Mouse (Mus musculus) liver, embryonic 13.5 days (tissue): ENCODE results near the gene Awat1. TPM values are rescaled to one million over a fixed set of nuclear protein-coding genes. Genes with fewer than 3 reads are reported as not detected.
A peak's percentile ranks its signal among the peaks of the same experiment; 100 is the strongest.

Experiments used
- ATAC-seq: fragments of 200-750 bp; cut with Nextera tagmentation; 2 replicates; pipeline ENCODE4 v1.8.0; 2017; ENCODE audit warnings: low read depth, mild to moderate bottlenecking, moderate number of reproducible peaks, moderate library complexity
- DNase-seq: peaks from one replicate; pipeline ENCODE4 v3.0.0; 2022
- H3K27ac ChIP-seq: fragments of 300-500 bp; sonication (generic); 2 replicates; pipeline ENCODE4 v1.5.1; 2015; ENCODE audit warnings: moderate library complexity, mild to moderate bottlenecking, inconsistent platforms
- H3K27me3 ChIP-seq: fragments of 300-500 bp; sonication (generic); 2 replicates; pipeline ENCODE4 v1.6.1; 2015; ENCODE audit warnings: mild to moderate bottlenecking, inconsistent platforms
- H3K36me3 ChIP-seq: fragments of 300-500 bp; sonication (generic); 2 replicates; pipeline ENCODE4 v1.6.1; 2015; ENCODE audit warnings: mild to moderate bottlenecking, inconsistent platforms
- H3K4me1 ChIP-seq: fragments of 300-500 bp; sonication (generic); replicated peaks from 2 replicates; pipeline ENCODE4 v1.6.1; 2015; ENCODE audit warnings: inconsistent platforms
- H3K4me2 ChIP-seq: fragments of 300-500 bp; sonication (generic); 2 replicates; pipeline ENCODE4 v1.6.1; 2015; ENCODE audit warnings: inconsistent platforms, mild to moderate bottlenecking, moderate library complexity
- H3K4me3 ChIP-seq: fragments of 300-500 bp; sonication (generic); replicated peaks from 2 replicates; pipeline ENCODE4 v1.5.1; 2015; ENCODE audit warnings: mild to moderate bottlenecking, inconsistent platforms
- H3K9ac ChIP-seq: fragments of 300-500 bp; sonication (generic); 2 replicates; pipeline ENCODE4 v1.6.1; 2015; ENCODE audit warnings: mild to moderate bottlenecking, inconsistent platforms
- H3K9me3 ChIP-seq: fragments of 300-500 bp; sonication (generic); replicated peaks from 2 replicates; pipeline ENCODE4 v1.6.1; 2016; ENCODE audit warnings: inconsistent platforms
- WGBS: fragments of 180-500 bp; shearing (Covaris S2); methylation state at CpG from one replicate; pipeline ENCODE4 v1.1.7; 2015; ENCODE audit not compliant: insufficient replicate concordance; 5-methylcytosine and 5-hydroxymethylcytosine counted together
- polyA plus RNA-seq: library from polyadenylated mRNA; unstranded; fragments of >200 nt; fragmentation: Nextera tagmentation; extraction: Ambion mirVana; gene quantifications from 2 replicates; pipeline ENCODE4 v1.2.1, GENCODE M21; 2015

Gene Awat1
- not detected in 2 replicates for polyA plus RNA-seq

DNA sequence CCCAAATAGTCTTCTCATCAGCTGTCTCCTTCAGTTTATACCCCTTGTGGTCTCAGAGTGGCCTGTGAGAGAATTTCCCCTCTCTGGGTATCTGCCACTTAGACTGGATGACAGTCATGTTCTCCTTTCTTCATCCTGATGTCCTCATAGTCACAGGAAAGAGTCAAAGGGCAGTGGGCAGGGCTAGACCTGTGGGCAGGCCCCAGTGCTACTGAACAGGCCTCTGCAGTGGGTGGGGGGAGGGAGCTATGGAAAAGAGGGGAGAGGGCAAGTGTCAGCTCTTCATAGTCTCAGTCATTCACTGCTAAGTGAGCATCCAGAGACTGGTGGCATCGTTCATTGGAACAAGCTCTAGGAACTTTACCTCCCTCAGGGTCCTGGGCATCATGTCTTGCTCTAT lies at the start of gene Awat1:
Gene Awat1 (plus strand): TSS at position 301 of the 400 bp plus-strand sequence.
- Histone ChIP-seq H3K27ac (no peak within 1 kb of the TSS), H3K9ac (no peak within 1 kb of the TSS), H3K36me3 (no peaks in the 10 kb centered on the region), H3K4me3 (no peak within 1 kb of the TSS), H3K4me2 (no peak within 1 kb of the TSS), H3K4me1 (no peaks in the 10 kb centered on the region), H3K9me3 (no peaks in the 10 kb centered on the region), H3K27me3 (peaks cover 2% of the 10 kb centered on the region; the same call in 1 of the 2 replicates)
- no peak for ATAC-seq
- 60% methylated on average over 1 of the region's 1 CpGs for WGBS
- DNase-seq = no peak

- H3K9me3 ChIP-seq = no peaks in the 10 kb centered on the region
- H3K9ac ChIP-seq = no peak within 1 kb of the TSS
- DNase-seq (no peak), ATAC-seq (no peak)
- H3K4me3 ChIP-seq = no peak within 1 kb of the TSS
- no peaks in the 10 kb centered on the region for H3K4me1 ChIP-seq
- no peak within 1 kb of the TSS for H3K27ac ChIP-seq
- no peaks in the 10 kb centered on the region for H3K36me3 ChIP-seq
- WGBS = 70% methylated on average over 4 of the region's 4 CpGs
- no peak within 1 kb of the TSS for H3K4me2 ChIP-seq
- no peaks in the 10 kb centered on the region for H3K27me3 ChIP-seq
Observed at GRCm38 (mm10) chrX:100524471-100524870, 47.6 kb upstream of the Awat1 start, which contains the start of gene Dgat2l6. Gene Dgat2l6, plus strand, starts transcription at chrX:100524838.

GRCm38 (mm10) chrX:100556026-100556425 lies 16.0 kb upstream of the Awat1 start:
- ATAC-seq (no peak), DNase-seq (no peak)
- H3K36me3 ChIP-seq = no peaks in the 10 kb centered on the region
- no peak overlapping the region for H3K9ac ChIP-seq
- no peaks in the 10 kb centered on the region for H3K27me3 ChIP-seq
- no peaks in the 10 kb centered on the region for H3K4me1 ChIP-seq
- no peak overlapping the region for H3K27ac ChIP-seq
- no peaks in the 10 kb centered on the region for H3K9me3 ChIP-seq
- H3K4me2 ChIP-seq = no peak overlapping the region
- WGBS = 61% methylated on average over 3 of the region's 3 CpGs
- no peak overlapping the region for H3K4me3 ChIP-seq

- Histone ChIP-seq H3K36me3 (no peaks in the 10 kb centered on the region), H3K27me3 (no peaks in the 10 kb centered on the region), H3K9me3 (no peaks in the 10 kb centered on the region), H3K27ac (no peak overlapping the region), H3K4me2 (no peak overlapping the region), H3K4me3 (no peak overlapping the region), H3K9ac (no peak overlapping the region), H3K4me1 (no peaks in the 10 kb centered on the region)
- no peak for ATAC-seq
- DNase-seq = no peak
- 64% methylated on average over 3 of the region's 3 CpGs for WGBS
Observed at GRCm38 (mm10) chrX:100565696-100566095, 6.4 kb upstream of the Awat1 start.

DNA sequence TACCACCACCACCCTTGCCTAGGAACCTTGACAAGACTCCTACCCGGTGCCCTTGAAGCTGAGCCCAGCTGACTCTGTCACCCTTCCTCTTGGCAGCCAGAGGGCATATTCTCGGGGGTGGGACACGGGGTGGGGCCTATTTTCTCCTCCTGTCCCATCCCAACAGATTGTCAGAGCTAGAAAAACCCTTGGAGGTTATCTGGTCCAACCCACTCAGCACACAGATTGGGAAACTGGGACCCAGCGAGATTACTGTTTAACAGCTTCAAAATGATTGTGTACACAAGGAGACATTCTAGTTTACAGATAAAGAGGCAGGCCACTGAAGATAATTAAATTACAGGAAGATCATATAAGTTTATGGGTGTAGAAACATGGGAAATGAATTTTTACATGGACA lies 22.7 kb downstream of the Awat1 start, which contains the start of gene P2ry4:
Gene P2ry4 (minus strand): TSS at position 79 of the 400 bp plus-strand sequence.
- Histone ChIP-seq H3K27ac (no peak within 1 kb of the TSS), H3K4me1 (no peaks in the 10 kb centered on the region), H3K27me3 (peaks cover 3% of the 10 kb centered on the region; the same call in 1 of the 2 replicates), H3K36me3 (no peaks in the 10 kb centered on the region), H3K9ac (no peak within 1 kb of the TSS), H3K4me2 (no peak within 1 kb of the TSS), H3K4me3 (no peak within 1 kb of the TSS), H3K9me3 (no peaks in the 10 kb centered on the region)
- no peak for DNase-seq
- 50% methylated on average over 4 of the region's 4 CpGs for WGBS
- peak; percentile 48; the same call in 1 of the 2 replicates for ATAC-seq

DNA sequence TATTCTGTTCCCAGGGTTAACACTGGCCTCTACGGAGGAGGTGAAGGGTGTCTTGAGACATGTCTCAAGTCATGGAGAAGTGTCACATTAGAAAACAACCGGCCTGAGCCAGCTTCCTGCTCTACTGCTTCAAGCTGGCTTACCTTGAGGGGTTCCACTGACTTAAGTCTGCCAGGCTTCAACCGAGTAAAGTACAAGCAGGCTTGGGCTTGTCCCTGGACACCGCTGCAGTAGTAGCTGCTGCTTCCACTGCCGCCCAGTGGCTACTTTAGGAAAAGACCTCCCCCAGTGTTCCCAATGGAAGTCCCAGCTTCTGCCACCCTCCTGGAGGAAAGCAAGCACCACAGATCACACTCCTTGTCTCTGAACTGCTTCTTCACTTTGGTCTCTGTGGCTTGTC lies 25.4 kb downstream of the Awat1 start:
- ATAC-seq = no peak
- Histone ChIP-seq H3K4me2 (no peak overlapping the region), H3K27me3 (peaks cover 2% of the 10 kb centered on the region; the same call in 1 of the 2 replicates), H3K4me1 (no peaks in the 10 kb centered on the region), H3K4me3 (no peak overlapping the region), H3K27ac (no peak overlapping the region), H3K36me3 (no peaks in the 10 kb centered on the region), H3K9ac (no peak overlapping the region), H3K9me3 (no peaks in the 10 kb centered on the region)
- 29% methylated on average over 5 of the region's 5 CpGs for WGBS
- no peak for DNase-seq

DNA sequence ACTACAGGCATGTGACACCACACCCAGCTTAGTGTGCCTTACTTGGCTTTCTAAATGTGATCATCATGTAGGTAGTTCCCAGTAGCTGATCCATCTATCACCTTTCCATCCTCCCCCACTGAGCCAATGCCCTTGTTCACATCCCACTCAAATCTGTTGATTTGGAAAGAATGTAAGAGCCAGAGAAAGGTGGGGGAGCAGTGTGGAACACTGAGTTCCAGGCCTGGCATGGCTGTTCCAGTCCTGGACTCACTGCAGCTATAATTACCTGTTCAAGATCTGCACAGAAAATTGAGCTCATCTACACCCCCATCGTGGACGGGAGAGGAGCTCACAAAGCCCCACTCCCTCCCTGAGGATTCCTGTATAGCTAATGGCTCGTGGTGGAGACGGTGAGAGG lies 27.7 kb downstream of the Awat1 start:
- Histone ChIP-seq H3K4me1 (no peaks in the 10 kb centered on the region), H3K27me3 (peaks cover 8% of the 10 kb centered on the region; the same call in 1 of the 2 replicates), H3K9me3 (no peaks in the 10 kb centered on the region), H3K36me3 (no peaks in the 10 kb centered on the region), H3K9ac (no peak overlapping the region), H3K4me2 (no peak overlapping the region), H3K27ac (no peak overlapping the region), H3K4me3 (no peak overlapping the region)
- ATAC-seq (no peak), DNase-seq (no peak)
- 56% methylated on average over 4 of the region's 4 CpGs for WGBS

GRCm38 (mm10) chrX:100605314-100605713 lies 33.3 kb downstream of the Awat1 start, which contains the start of gene Arr3:
Gene Arr3, plus strand, starts transcription at chrX:100605497.
- no peak within 1 kb of the TSS for H3K4me3 ChIP-seq
- H3K27me3 ChIP-seq = peaks cover 8% of the 10 kb centered on the region; the same call in 1 of the 2 replicates
- H3K9ac ChIP-seq = no peak within 1 kb of the TSS
- no peak within 1 kb of the TSS for H3K27ac ChIP-seq
- no peaks in the 10 kb centered on the region for H3K4me1 ChIP-seq
- no peak for ATAC-seq
- H3K4me2 ChIP-seq = no peak within 1 kb of the TSS
- H3K9me3 ChIP-seq = no peaks in the 10 kb centered on the region
- WGBS = 65% methylated on average over 1 of the region's 1 CpGs
- no peak for DNase-seq
- H3K36me3 ChIP-seq = no peaks in the 10 kb centered on the region

- no peak for ATAC-seq
- H3K27me3 ChIP-seq = peaks cover 6% of the 10 kb centered on the region; the same call in 1 of the 2 replicates
- DNase-seq = no peak
Observed at GRCm38 (mm10) chrX:100618488-100618887, 46.4 kb downstream of the Awat1 start.

DNA sequence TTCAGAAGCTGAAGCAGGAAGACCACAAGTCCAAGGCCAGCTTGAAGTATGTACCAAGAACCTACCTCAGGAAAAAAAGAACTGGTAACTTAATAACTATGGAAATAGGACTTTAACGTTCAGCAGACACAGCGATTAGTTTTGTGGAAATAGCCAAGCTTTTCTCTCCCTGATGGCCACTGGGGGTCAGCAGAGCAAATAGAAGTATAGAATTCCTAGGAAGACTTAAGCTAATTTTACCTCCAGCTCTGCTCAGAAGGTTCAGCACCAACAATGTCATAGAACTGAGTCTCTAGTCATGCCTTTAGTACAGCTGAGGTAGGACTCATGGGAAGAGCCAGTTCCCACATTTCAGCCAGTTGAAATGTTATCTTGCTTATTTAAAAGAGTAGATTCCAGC lies 49.3 kb downstream of the Awat1 start:
- H3K4me3 ChIP-seq = no peak overlapping the region
- peaks cover 16% of the 10 kb centered on the region for H3K4me1 ChIP-seq
- 62% methylated on average over 2 of the region's 2 CpGs for WGBS
- peaks cover 4% of the 10 kb centered on the region; the same call in 1 of the 2 replicates for H3K27me3 ChIP-seq
- DNase-seq (no peak), ATAC-seq (no peak)
- H3K4me2 ChIP-seq = no peak overlapping the region
- H3K9me3 ChIP-seq = no peaks in the 10 kb centered on the region
- H3K9ac ChIP-seq = no peak overlapping the region
- H3K36me3 ChIP-seq = peaks cover 16% of the 10 kb centered on the region
- H3K27ac ChIP-seq = no peak overlapping the region

More at GRCm38 (mm10) chrX:100618488-100618887, 46.4 kb downstream of the Awat1 start:
- H3K27ac ChIP-seq = no peak overlapping the region
- H3K36me3 ChIP-seq = peaks cover 13% of the 10 kb centered on the region
- H3K4me3 ChIP-seq = no peak overlapping the region
- peaks cover 3% of the 10 kb centered on the region; the same call in 1 of the 2 replicates for H3K4me1 ChIP-seq
- no peak overlapping the region for H3K4me2 ChIP-seq
- H3K9ac ChIP-seq = no peak overlapping the region
- H3K9me3 ChIP-seq = no peaks in the 10 kb centered on the region
- WGBS = 55% methylated on average over 3 of the region's 3 CpGs

DNA sequence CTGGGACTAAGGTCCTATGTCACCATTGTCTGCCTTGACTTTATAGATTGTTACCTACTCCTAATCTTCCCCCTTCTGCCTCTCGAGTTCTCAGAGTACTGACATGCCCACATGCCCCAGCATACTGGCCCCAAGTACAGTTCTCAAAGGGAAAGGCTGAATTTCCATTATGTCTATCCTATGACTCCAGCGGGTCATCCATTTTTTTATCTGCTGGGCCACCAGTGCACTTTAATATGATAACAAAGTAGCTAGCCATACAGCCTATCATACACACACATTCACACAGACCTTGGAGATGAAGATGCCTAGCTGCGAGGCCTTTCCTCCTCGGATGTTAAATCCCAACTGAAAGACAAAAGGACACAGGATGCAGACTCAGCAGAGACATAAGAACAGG lies 52.2 kb downstream of the Awat1 start:
- Histone ChIP-seq H3K4me3 (peak overlapping the region; percentile 78), H3K9ac (peak overlapping the region; percentile 72)
- peak; percentile 32 for ATAC-seq

GRCm38 (mm10) chrX:100625146-100625545 lies 53.1 kb downstream of the Awat1 start:
- Histone ChIP-seq H3K4me1 (peaks cover 29% of the 10 kb centered on the region), H3K9ac (peak overlapping the region; percentile 72), H3K27ac (peak overlapping the region; percentile 80), H3K4me3 (peak overlapping the region; percentile 78), H3K9me3 (no peaks in the 10 kb centered on the region), H3K36me3 (peaks cover 29% of the 10 kb centered on the region), H3K4me2 (peak overlapping the region; percentile 69), H3K27me3 (no peaks in the 10 kb centered on the region)
- 18% methylated on average over 7 of the region's 7 CpGs for WGBS
- ATAC-seq (no peak), DNase-seq (no peak)

More for the DNA sequence above, 52.2 kb downstream of the Awat1 start:
- H3K4me1 ChIP-seq = peaks cover 29% of the 10 kb centered on the region
- no peaks in the 10 kb centered on the region for H3K9me3 ChIP-seq
- no peaks in the 10 kb centered on the region for H3K27me3 ChIP-seq
- DNase-seq = peak; percentile 14
- H3K27ac ChIP-seq = peak overlapping the region; percentile 80
- peak overlapping the region; percentile 69 for H3K4me2 ChIP-seq
- 42% methylated on average over 4 of the region's 4 CpGs for WGBS
- H3K36me3 ChIP-seq = peaks cover 25% of the 10 kb centered on the region
